Mouse (Mus musculus) kidney, adult 10 weeks (tissue): ENCODE data around the gene AI837181. TPM values are rescaled to one million over a fixed set of nuclear protein-coding genes. Genes with fewer than 3 reads are reported as not detected.

Experiments
- polyA plus RNA-seq: library from polyadenylated mRNA; stranded (reverse); fragments of 350-450 nt; fragmentation: Illumina TruSeq; extraction: RNeasy Lipid Tissue Mini Kit (QIAGEN cat#74804); gene quantifications from one replicate; pipeline ENCODE4 v1.2.3, GENCODE M21; 2014; ENCODE audit warnings: low read depth, low replicate concordance

AI837181 gene
- not detected for polyA plus RNA-seq

GRCm38 (mm10) chr19:5424782-5425741 is at the start of gene AI837181, which contains the start of gene Drap1:
TSS of gene AI837181 (plus strand) at chr19:5425144.
TSS of gene Drap1 (minus strand) at chr19:5424979.

DNA sequence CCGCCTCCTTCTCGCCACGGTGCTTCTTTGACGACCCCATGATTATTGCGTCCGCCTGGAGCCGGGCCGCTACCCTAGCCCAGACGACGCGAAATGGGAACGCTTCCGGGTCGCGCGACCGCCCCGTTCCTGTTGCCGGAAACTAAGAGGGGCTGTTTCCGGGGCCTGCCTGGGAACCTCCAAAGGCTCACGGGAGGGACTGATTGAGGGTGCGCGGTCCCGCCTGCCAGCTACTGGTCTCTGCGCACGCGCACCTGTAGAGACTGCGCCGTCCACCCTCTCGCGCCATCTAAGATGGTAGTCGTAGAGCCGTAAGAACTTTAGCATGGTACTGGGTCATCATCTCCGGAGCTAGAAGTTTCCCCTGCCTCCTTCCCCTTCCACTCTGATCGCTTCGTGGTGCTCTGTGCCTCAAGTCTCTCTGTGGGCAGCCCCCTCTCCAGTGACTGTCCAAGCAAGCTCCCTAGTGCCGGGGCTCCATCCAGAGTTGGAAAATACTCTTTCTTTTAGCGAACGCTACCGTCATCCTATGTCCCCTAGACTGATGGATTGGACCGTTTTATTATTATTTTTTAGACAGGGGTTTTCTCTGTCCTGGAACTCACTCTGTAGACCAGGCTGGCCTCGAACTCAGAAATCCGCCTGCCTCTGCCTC is 36.2 kb upstream of the AI837181 start, which contains the start of gene Sart1:
Gene Sart1 (minus strand): TSS at position 116 of the 655 bp plus-strand sequence.

GRCm38 (mm10) chr19:5402293-5402692 is 22.7 kb upstream of the AI837181 start, which contains the start of gene Tsga10ip:
TSS of gene Tsga10ip (minus strand) at chr19:5402526.

DNA sequence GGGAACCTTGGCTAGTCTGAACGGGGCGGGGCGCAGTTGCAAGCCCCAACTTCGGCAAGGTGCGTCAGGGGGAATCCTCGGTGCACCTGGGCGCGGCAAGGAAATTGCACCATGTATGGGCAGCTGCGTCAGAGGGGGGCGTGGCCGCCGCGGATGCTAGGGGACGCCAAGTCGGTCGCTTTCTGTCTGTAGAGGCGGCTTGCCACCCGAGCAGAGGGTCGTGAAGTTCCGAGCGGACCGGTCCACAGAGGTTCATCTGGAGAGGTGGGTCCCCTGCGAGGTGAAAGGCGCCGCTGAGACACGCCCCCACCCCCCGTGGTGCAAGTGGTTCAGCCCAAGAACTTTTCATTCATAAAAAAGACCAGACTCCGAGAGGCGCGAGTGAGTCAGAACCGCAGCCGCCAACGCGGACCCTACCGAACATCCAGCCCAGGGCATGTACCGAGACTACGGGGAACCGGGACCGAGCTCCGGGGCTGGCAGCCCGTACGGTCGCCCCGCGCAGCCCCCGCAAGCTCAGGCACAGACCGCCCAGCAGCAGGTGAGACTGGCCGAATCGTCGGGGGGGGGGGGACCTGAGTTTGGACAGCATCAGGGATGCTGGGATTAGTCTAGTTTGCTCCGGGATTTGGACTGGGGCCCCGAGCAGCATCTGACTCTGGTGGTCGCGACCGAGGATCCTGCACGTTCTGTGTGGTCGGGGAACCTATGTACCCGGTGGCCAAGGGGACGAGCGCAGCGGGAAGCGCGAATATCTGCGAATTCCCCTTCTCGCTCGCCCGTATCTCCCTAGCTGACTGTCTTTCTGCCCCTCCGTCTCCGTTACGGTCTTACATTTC is 22.8 kb downstream of the AI837181 start, which contains the start of gene Fosl1:
Gene Fosl1 (plus strand): TSS at position 33 of the 839 bp plus-strand sequence.

DNA sequence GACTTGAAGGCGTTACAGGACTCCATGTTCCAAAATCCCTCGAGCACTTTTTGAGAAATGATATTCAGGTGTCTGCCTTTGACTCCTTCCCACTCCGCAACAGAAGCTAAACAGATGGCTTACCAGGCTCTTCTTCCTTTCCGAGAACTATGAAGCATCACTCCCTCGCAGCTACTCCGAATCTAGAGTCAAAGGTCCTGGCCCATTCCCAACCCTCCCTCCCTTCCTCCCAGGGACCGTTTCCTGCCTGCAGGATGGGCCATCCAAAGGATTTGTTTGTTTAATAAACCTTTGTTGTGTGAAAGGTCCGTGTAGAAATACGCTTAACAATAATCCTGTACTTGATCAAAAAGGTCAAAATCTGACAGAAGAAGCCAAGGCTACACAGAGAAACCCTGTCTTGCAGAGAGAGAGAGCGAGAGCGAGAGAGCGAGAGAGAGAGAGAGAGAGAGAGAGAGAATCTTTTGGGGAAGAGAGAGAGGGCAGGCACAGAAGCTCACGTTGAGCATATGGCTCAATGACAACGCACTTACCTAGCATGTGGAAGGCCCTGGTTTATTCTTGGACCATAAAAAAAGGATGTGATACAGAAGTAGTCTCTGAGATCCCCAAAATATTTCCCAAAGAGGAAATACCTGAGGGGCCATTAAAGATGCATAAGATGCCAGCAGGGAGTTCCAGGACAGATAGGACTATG is 33.0 kb downstream of the AI837181 start, which contains the start of gene Ccdc85b:
Gene Ccdc85b (minus strand): TSS at position 149 of the 697 bp plus-strand sequence.

GRCm38 (mm10) chr19:5460465-5460911 is 35.5 kb downstream of the AI837181 start, which contains the start of gene Fibp:
TSS of gene Fibp (plus strand) at chr19:5460615.

GRCm38 (mm10) chr19:5468374-5468773 is 43.4 kb downstream of the AI837181 start, which contains the start of gene Ctsw:
TSS of gene Ctsw (minus strand) at chr19:5468507.

GRCm38 (mm10) chr19:5473720-5474119 is 48.8 kb downstream of the AI837181 start, which contains the start of gene Efemp2:
TSS of gene Efemp2 (plus strand) at chr19:5473954.

Other genes with a start within 250 kb of the AI837181 start
- 3.7 TPM for gene Pacs1, start 152.0 kb upstream of the AI837181 start, polyA plus RNA-seq
- gene Sf3b2, start 129.7 kb upstream of the AI837181 start, polyA plus RNA-seq = 32.5 TPM
- not detected for gene Gal3st3, start 126.8 kb upstream of the AI837181 start, polyA plus RNA-seq
- not detected for gene Catsper1, start 89.4 kb upstream of the AI837181 start, polyA plus RNA-seq
- not detected for gene Cst6, start 75.6 kb upstream of the AI837181 start, polyA plus RNA-seq
- 13.9 TPM for gene Eif1ad, start 58.4 kb upstream of the AI837181 start, polyA plus RNA-seq
- gene Banf1, start 58.0 kb upstream of the AI837181 start, polyA plus RNA-seq = 5.5 TPM
- gene Sart1, start 36.4 kb upstream of the AI837181 start, polyA plus RNA-seq = 2.4 TPM
- gene Tsga10ip, start 22.6 kb upstream of the AI837181 start, polyA plus RNA-seq = not detected
- 3.1 TPM for gene Drap1, start 165 bp upstream of the AI837181 start, polyA plus RNA-seq
- not detected for gene Fosl1, start 22.4 kb downstream of the AI837181 start, polyA plus RNA-seq
- gene Ccdc85b, start 32.8 kb downstream of the AI837181 start, polyA plus RNA-seq = 0.81 TPM
- gene Fibp, start 35.5 kb downstream of the AI837181 start, polyA plus RNA-seq = 3.6 TPM
- not detected for gene Ctsw, start 43.4 kb downstream of the AI837181 start, polyA plus RNA-seq
- gene Efemp2, start 48.8 kb downstream of the AI837181 start, polyA plus RNA-seq = not detected
- gene Mus81, start 63.3 kb downstream of the AI837181 start, polyA plus RNA-seq = 0.69 TPM
- 142 TPM for gene Cfl1, start 65.3 kb downstream of the AI837181 start, polyA plus RNA-seq
- gene 1700020D05Rik, start 78.6 kb downstream of the AI837181 start, polyA plus RNA-seq = not detected
- 0.36 TPM for gene Snx32, start 85.4 kb downstream of the AI837181 start, polyA plus RNA-seq
- gene Ovol1, start 135.5 kb downstream of the AI837181 start, polyA plus RNA-seq = 2.4 TPM
- not detected for gene Ap5b1, start 142.9 kb downstream of the AI837181 start, polyA plus RNA-seq
- 2.0 TPM for gene Rnaseh2c, start 176.7 kb downstream of the AI837181 start, polyA plus RNA-seq
- 18.3 TPM for gene Kat5, start 185.1 kb downstream of the AI837181 start, polyA plus RNA-seq
- 0.89 TPM for gene Rela, start 212.3 kb downstream of the AI837181 start, polyA plus RNA-seq
- 0.20 TPM for gene Sipa1, start 238.6 kb downstream of the AI837181 start, polyA plus RNA-seq